Mouse (Mus musculus): ENCODE results near the gene Myoc.
"Not testable (repeated sequence)": the region's sequence is repeated elsewhere in the genome, so short reads cannot be mapped to it uniquely, and the experiment has no call there.

The Myoc gene

DNA sequence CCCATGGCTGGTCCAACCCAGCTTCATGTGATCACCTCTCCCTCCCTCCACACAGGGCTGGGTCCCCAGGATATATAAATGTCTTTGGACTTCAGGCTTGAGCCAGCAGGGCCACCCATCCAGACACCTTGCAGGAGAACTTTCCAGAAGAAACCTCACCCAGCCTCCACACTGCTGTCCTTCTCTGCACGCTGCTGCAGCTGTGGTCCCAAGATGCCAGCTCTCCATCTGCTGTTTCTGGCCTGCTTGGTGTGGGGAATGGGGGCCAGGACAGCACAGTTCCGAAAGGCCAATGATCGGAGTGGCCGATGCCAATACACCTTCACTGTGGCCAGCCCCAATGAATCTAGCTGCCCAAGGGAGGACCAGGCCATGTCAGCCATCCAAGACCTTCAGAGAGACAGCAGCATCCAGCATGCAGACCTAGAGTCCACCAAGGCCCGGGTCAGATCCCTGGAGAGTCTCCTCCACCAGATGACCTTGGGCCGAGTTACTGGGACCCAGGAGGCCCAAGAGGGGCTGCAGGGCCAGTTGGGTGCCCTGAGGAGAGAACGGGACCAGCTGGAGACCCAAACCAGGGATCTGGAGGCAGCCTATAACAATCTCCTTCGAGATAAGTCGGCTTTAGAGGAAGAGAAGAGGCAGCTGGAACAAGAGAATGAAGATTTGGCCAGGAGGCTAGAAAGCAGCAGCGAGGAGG, at the start of gene Myoc:
Gene Myoc (plus strand): TSS at position 105 of the 700 bp plus-strand sequence.
- in situ Hi-C loops (cut with MboI; ENCODE audit: low pct_unique_long_range_greater_than_20kb in 1 of 2, low sequenced_read_pairs in 2 of 2, unreplicated experiment in 1 of 2), result no loop called here

- in situ Hi-C loops (cut with MboI; ENCODE audit: low pct_unique_long_range_greater_than_20kb in 1 of 2, low sequenced_read_pairs in 2 of 2, unreplicated experiment in 1 of 2), result no loop called here
These were observed 49.5 kb upstream of the Myoc start for GRCm38 (mm10) chr1:162589443-162589842.

- in situ Hi-C loops (cut with MboI; ENCODE audit: low pct_unique_long_range_greater_than_20kb in 1 of 2, low sequenced_read_pairs in 2 of 2, unreplicated experiment in 1 of 2), result no loop called here
These were observed 48.4 kb upstream of the Myoc start for GRCm38 (mm10) chr1:162590415-162590997.

DNA sequence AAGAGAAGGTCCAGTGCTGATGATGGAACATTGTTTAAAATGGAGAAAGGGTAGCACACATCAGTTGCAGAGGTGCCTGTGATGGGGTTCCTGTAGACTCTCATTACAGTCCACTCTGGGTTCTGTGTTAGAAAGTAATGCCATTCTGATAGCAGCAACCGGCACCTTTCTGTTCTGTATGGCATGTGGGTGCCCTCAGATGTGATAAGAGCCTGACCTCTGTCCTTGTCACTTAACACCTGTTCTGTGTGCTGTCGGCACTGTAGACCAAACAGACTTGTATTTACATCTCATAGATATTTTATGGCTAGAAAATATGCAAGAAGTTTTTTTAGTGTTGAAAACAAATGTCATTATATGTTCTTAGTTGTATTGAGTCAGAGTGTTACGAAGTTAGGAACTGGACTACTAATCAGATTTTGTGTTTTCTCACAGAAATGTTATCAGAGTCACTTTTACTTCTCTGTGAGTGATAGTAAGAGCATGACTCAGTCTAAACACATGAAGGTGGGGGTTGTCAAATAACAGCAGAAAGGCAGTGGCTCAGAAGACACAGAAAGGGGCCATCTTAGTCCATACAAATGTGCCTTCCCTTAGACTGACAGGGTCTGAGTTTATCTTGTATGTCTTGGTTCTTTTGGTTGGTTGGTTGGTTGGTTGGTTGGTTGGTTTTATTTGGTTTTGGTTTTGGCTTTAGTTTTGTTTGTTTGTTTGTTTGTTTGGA, 41.4 kb upstream of the Myoc start:
- in situ Hi-C loops (cut with MboI; ENCODE audit: low pct_unique_long_range_greater_than_20kb in 1 of 2, low sequenced_read_pairs in 2 of 2, unreplicated experiment in 1 of 2), result no loop called here

GRCm38 (mm10) chr1:162599617-162600016, 39.3 kb upstream of the Myoc start:
- in situ Hi-C loops (cut with MboI; ENCODE audit: low pct_unique_long_range_greater_than_20kb in 1 of 2, low sequenced_read_pairs in 2 of 2, unreplicated experiment in 1 of 2), result no loop called here

GRCm38 (mm10) chr1:162601288-162601687, 37.7 kb upstream of the Myoc start:
- in situ Hi-C loops (cut with MboI; ENCODE audit: low pct_unique_long_range_greater_than_20kb in 1 of 2, low sequenced_read_pairs in 2 of 2, unreplicated experiment in 1 of 2), result no loop called here

- in situ Hi-C loops (cut with MboI; ENCODE audit: low pct_unique_long_range_greater_than_20kb in 1 of 2, low sequenced_read_pairs in 2 of 2, unreplicated experiment in 1 of 2), result no loop called here
These were observed 30.8 kb upstream of the Myoc start for GRCm38 (mm10) chr1:162608127-162608526.

- in situ Hi-C loops (cut with MboI; ENCODE audit: low pct_unique_long_range_greater_than_20kb in 1 of 2, low sequenced_read_pairs in 2 of 2, unreplicated experiment in 1 of 2), result no loop called here
These were observed 29.2 kb upstream of the Myoc start for GRCm38 (mm10) chr1:162609633-162610250.

DNA sequence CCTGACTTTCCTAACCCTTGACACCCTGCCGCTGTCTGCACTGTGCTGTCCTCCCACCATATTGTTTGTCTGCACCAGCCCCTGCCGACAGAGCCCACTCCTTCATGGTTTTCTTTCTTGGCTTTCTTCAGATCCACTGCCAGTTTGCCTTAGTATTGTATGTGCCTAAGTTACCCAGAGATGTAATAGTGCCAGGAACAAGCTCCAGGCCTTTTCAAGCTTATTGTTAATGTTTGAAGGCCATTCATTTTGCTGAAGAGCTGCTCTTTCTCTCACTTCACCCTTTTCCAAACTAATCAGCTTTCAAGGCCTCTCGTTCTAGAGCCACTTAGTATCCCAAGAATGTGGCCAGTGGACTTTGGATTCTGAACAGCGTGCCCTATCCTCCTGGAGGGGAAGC, 27.8 kb upstream of the Myoc start:
- in situ Hi-C loops (cut with MboI; ENCODE audit: low pct_unique_long_range_greater_than_20kb in 1 of 2, low sequenced_read_pairs in 2 of 2, unreplicated experiment in 1 of 2), result no loop called here

DNA sequence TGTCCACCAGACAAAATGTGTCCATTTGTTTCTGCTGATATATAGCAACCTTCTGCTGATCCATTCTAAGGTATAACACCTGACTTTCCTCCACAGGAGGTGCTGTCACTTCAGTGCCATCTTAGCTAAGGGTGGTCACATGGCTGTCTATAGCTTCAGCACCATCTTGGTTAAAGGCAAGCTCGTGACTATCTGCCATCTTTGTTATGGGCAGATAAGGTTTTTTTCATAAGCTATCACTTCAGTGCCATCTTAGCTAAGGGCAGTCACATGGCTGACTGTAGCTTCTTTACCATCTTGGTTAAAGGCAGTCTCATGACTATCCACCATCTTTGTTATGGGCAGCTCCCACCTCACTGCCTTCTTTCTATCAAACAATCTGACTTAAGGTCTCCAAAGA, 23.4 kb upstream of the Myoc start:
- in situ Hi-C loops (cut with MboI; ENCODE audit: low pct_unique_long_range_greater_than_20kb in 1 of 2, low sequenced_read_pairs in 2 of 2, unreplicated experiment in 1 of 2), result no loop called here

DNA sequence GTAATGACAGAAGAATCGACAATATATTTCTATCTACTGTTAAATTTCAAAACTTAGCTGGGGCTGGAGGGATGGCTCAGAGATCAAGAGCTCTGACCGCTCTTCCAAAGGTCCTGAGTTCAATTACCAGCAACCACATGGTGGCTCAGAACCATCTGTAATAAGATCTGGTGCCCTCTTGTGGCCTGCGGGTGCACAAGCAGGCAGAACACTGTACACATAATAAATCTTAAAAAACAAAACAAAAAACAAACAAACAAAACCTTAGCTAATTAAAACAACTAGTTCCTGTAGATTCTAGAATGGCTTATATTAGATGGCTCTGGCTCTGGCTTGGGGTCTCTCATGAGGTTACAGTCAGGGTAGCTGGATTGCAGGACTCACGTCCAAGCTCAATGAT, 18.5 kb upstream of the Myoc start:
- in situ Hi-C loops (cut with MboI; ENCODE audit: low pct_unique_long_range_greater_than_20kb in 1 of 2, low sequenced_read_pairs in 2 of 2, unreplicated experiment in 1 of 2), result no loop called here

DNA sequence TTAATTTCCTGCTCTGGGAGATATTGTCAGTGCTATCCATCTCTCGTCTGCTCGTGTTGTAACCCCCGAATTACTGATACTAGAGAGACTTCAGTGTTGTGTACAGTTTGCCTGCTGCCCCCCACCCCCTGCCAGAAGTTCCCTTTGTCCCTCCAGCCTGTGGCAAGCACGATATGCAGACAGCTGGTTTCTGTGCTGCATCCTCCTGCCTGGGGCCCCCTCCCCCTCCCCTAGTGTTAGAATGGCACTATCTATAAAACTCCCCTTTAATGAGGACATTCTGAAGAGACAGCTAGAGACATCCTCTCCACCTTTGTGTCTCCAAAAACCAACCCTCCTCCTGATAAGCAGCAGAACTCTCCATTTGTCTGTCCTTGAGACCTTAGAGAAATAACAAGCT, 15.1 kb upstream of the Myoc start:
- in situ Hi-C loops (cut with MboI; ENCODE audit: low pct_unique_long_range_greater_than_20kb in 1 of 2, low sequenced_read_pairs in 2 of 2, unreplicated experiment in 1 of 2), result no loop called here

- in situ Hi-C loops (cut with MboI; ENCODE audit: low pct_unique_long_range_greater_than_20kb in 1 of 2, low sequenced_read_pairs in 2 of 2, unreplicated experiment in 1 of 2), result no loop called here
These were observed 13.7 kb upstream of the Myoc start for GRCm38 (mm10) chr1:162625229-162625628.

- in situ Hi-C loops (cut with MboI; ENCODE audit: low pct_unique_long_range_greater_than_20kb in 1 of 2, low sequenced_read_pairs in 2 of 2, unreplicated experiment in 1 of 2), result not testable (repeated sequence)
These were observed 11.1 kb upstream of the Myoc start for GRCm38 (mm10) chr1:162627821-162628220.

DNA sequence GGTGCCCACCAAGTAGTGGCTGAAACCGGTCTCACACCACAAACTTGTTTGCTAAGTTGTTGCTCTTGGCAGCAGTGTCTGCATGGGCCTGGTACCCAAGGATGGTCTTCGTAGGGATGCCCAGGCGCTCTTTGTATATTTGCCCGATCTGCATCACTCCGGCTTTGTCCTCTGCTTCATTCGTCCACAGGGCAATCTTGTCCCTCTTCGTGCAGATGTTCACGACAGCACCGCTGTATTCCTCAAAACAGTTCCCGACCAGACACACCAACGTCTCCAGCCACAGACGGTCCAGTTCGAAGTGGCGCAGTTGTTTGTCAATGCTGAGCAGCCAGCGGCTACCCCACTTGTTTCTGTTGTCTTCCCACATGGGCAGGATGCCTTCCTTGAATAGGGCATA, 10.6 kb upstream of the Myoc start:
- in situ Hi-C loops (cut with MboI; ENCODE audit: low pct_unique_long_range_greater_than_20kb in 1 of 2, low sequenced_read_pairs in 2 of 2, unreplicated experiment in 1 of 2), result not testable (repeated sequence)

GRCm38 (mm10) chr1:162635291-162635931, 3.5 kb upstream of the Myoc start:
- in situ Hi-C loops (cut with MboI; ENCODE audit: low pct_unique_long_range_greater_than_20kb in 1 of 2, low sequenced_read_pairs in 2 of 2, unreplicated experiment in 1 of 2), result not testable (repeated sequence)

GRCm38 (mm10) chr1:162636516-162636915, 2.4 kb upstream of the Myoc start:
- in situ Hi-C loops (cut with MboI; ENCODE audit: low pct_unique_long_range_greater_than_20kb in 1 of 2, low sequenced_read_pairs in 2 of 2, unreplicated experiment in 1 of 2), result no loop called here

- in situ Hi-C loops (cut with MboI; ENCODE audit: low pct_unique_long_range_greater_than_20kb in 1 of 2, low sequenced_read_pairs in 2 of 2, unreplicated experiment in 1 of 2), result no loop called here
These were observed 420 bp upstream of the Myoc start for GRCm38 (mm10) chr1:162638535-162638934.

GRCm38 (mm10) chr1:162639861-162640260, 906 bp downstream of the Myoc start:
- in situ Hi-C loops (cut with MboI; ENCODE audit: low pct_unique_long_range_greater_than_20kb in 1 of 2, low sequenced_read_pairs in 2 of 2, unreplicated experiment in 1 of 2), result no loop called here

Data from mouse embryonic stem cell (cell line).